Mouse (Mus musculus) heart, postnatal 0 days (tissue): Measurements from ENCODE around the gene Rabep2. TPM values are rescaled to one million over a fixed set of nuclear protein-coding genes. Genes with fewer than 3 reads are reported as not detected.

Experiments
- ATAC-seq: fragments of 200-750 bp; cut with Nextera tagmentation; 2 replicates; pipeline ENCODE4 v1.8.0; 2017; ENCODE audit warnings: low read depth, moderate number of reproducible peaks, moderate library complexity; ENCODE audit not compliant: insufficient read depth
- DNase-seq: peaks from one replicate; pipeline ENCODE4 v3.0.0-alpha.2; 2016; ENCODE audit warnings: low spot score
- H3K27ac ChIP-seq: fragments of 300-500 bp; sonication (generic); 2 replicates; pipeline ENCODE4 v1.5.1; 2014; ENCODE audit warnings: low read depth, mild to moderate bottlenecking
- H3K27me3 ChIP-seq: fragments of 300-500 bp; sonication (generic); 2 replicates; pipeline ENCODE4 v1.6.1; 2014; ENCODE audit warnings: low read length, mixed read lengths; ENCODE audit not compliant: control insufficient read depth, insufficient read depth
- H3K36me3 ChIP-seq: fragments of 300-500 bp; sonication (generic); replicated peaks from 2 replicates; pipeline ENCODE4 v1.6.1; 2014; ENCODE audit warnings: low read length, mixed read lengths; ENCODE audit not compliant: control insufficient read depth, insufficient read depth
- H3K4me1 ChIP-seq: fragments of 300-500 bp; sonication (generic); 2 replicates; pipeline ENCODE4 v1.6.1; 2014; ENCODE audit warnings: antibody characterized with exemption; ENCODE audit not compliant: control insufficient read depth, insufficient read depth
- H3K4me2 ChIP-seq: fragments of 300-500 bp; sonication (generic); 2 replicates; pipeline ENCODE4 v1.6.1; 2014; ENCODE audit warnings: low read depth, mild to moderate bottlenecking, low read length, moderate library complexity
- H3K4me3 ChIP-seq: fragments of 300-500 bp; sonication (generic); 2 replicates; pipeline ENCODE4 v1.5.1; 2014; ENCODE audit warnings: low read depth, low read length
- H3K9ac ChIP-seq: fragments of 300-500 bp; sonication (generic); replicated peaks from 2 replicates; pipeline ENCODE4 v1.6.1; 2014; ENCODE audit warnings: low read depth, low read length, mixed read lengths
- H3K9me3 ChIP-seq: fragments of 300-500 bp; sonication (generic); replicated peaks from 2 replicates; pipeline ENCODE4 v1.6.1; 2016; ENCODE audit warnings: low read length; ENCODE audit not compliant: control insufficient read depth
- CTCF ChIP-seq: IDR thresholded peaks from 2 replicates; pipeline ENCODE4 v1.5.1; 2016; ENCODE audit warnings: antibody characterized with exemption, control low read depth, low read depth
- EP300 ChIP-seq: IDR thresholded peaks from 2 replicates; pipeline ENCODE4 v1.6.1; 2016; ENCODE audit warnings: antibody characterized with exemption, low read depth
- WGBS: fragments of 180-500 bp; shearing (Covaris S2); extraction: QIAGEN DNeasy Blood & Tissue Kit; methylation state at CpG from one replicate; pipeline ENCODE4 v1.1.7; 2014; 5-methylcytosine and 5-hydroxymethylcytosine counted together
- polyA plus RNA-seq: library from polyadenylated mRNA; unstranded; fragments of >200 nt; fragmentation: Nextera tagmentation; extraction: Ambion mirVana; gene quantifications from 2 replicates; pipeline ENCODE4 v1.2.1, GENCODE M21; 2015
- total RNA-seq: library from RNA; depleted of rRNA; stranded (reverse); fragments of >200 nt; gene quantifications from 2 replicates; pipeline ENCODE4 v1.2.3, GENCODE M21; 2014; ENCODE audit warnings: low replicate concordance

Rabep2 gene
- total and polyA plus RNA-seq, 2 experiments from 2014 or later: 15.0 to 24.8 TPM

- ATAC-seq (no peak), DNase-seq (no peak)
- no peaks in the 10 kb centered on the region for H3K4me1 ChIP-seq
- H3K9ac ChIP-seq: no peak overlapping the region
- no peaks in the 10 kb centered on the region for H3K27me3 ChIP-seq
- no peak overlapping the region for H3K4me3 ChIP-seq
- TF ChIP-seq EP300 (no peak), CTCF (no peak)
- no peak overlapping the region for H3K27ac ChIP-seq
- peaks cover 47% of the 10 kb centered on the region; the same call in 1 of the 2 replicates for H3K36me3 ChIP-seq
- H3K9me3 ChIP-seq: no peaks in the 10 kb centered on the region
- H3K4me2 ChIP-seq: no peak overlapping the region
- 81% methylated on average over 3 of the region's 3 CpGs for WGBS
These were observed 7.2 kb downstream of the Rabep2 start for GRCm38 (mm10) chr7:126435801-126436200.

- no peaks in the 10 kb centered on the region for H3K9me3 ChIP-seq
- DNase-seq: peak; percentile 68
- H3K4me1 ChIP-seq: no peaks in the 10 kb centered on the region
- no peak overlapping the region for H3K27ac ChIP-seq
- no peaks in the 10 kb centered on the region for H3K27me3 ChIP-seq
- TF ChIP-seq CTCF (peak; percentile 92), EP300 (no peak)
- no peak overlapping the region for H3K9ac ChIP-seq
- H3K4me2 ChIP-seq: no peak overlapping the region
- WGBS: 16% methylated on average over 8 of the region's 8 CpGs
- no peak overlapping the region for H3K4me3 ChIP-seq
- H3K36me3 ChIP-seq: peaks cover 45% of the 10 kb centered on the region
- ATAC-seq: peak; percentile 67
These were observed 8.3 kb downstream of the Rabep2 start for GRCm38 (mm10) chr7:126436851-126437250.

GRCm38 (mm10) chr7:126440134-126440533 lies 11.6 kb downstream of the Rabep2 start:
- H3K9me3 ChIP-seq: no peaks in the 10 kb centered on the region
- TF ChIP-seq EP300 (no peak), CTCF (no peak)
- no peak for DNase-seq
- H3K36me3 ChIP-seq: peaks cover 45% of the 10 kb centered on the region
- H3K27me3 ChIP-seq: no peaks in the 10 kb centered on the region
- no peaks in the 10 kb centered on the region for H3K4me1 ChIP-seq
- H3K9ac ChIP-seq: no peak overlapping the region
- H3K4me3 ChIP-seq: no peak overlapping the region
- no peak overlapping the region for H3K4me2 ChIP-seq
- H3K27ac ChIP-seq: no peak overlapping the region
- 79% methylated on average over 9 of the region's 9 CpGs for WGBS
- ATAC-seq: no peak

- TF ChIP-seq CTCF (no peak), EP300 (no peak)
- ATAC-seq: no peak
- H3K4me3 ChIP-seq: no peak overlapping the region
- H3K36me3 ChIP-seq: peaks cover 57% of the 10 kb centered on the region
- 91% methylated on average over 10 of the region's 10 CpGs for WGBS
- H3K9me3 ChIP-seq: no peaks in the 10 kb centered on the region
- no peak overlapping the region for H3K9ac ChIP-seq
- no peak overlapping the region for H3K27ac ChIP-seq
- no peaks in the 10 kb centered on the region for H3K27me3 ChIP-seq
- no peaks in the 10 kb centered on the region for H3K4me1 ChIP-seq
- no peak overlapping the region for H3K4me2 ChIP-seq
- DNase-seq: no peak
These were observed 15.4 kb downstream of the Rabep2 start for GRCm38 (mm10) chr7:126443997-126444396.

GRCm38 (mm10) chr7:126444536-126444935 lies 16.0 kb downstream of the Rabep2 start:
- Histone ChIP-seq H3K4me2 (no peak overlapping the region), H3K9me3 (no peaks in the 10 kb centered on the region), H3K4me1 (no peaks in the 10 kb centered on the region), H3K27ac (no peak overlapping the region), H3K9ac (no peak overlapping the region), H3K4me3 (no peak overlapping the region), H3K36me3 (peaks cover 52% of the 10 kb centered on the region), H3K27me3 (no peaks in the 10 kb centered on the region)
- TF ChIP-seq CTCF (no peak), EP300 (no peak)
- DNase-seq: no peak
- WGBS: 88% methylated on average over 9 of the region's 9 CpGs
- ATAC-seq: no peak

GRCm38 (mm10) chr7:126445104-126445815 lies 16.7 kb downstream of the Rabep2 start:
- no peak overlapping the region for H3K4me2 ChIP-seq
- no peaks in the 10 kb centered on the region for H3K27me3 ChIP-seq
- DNase-seq (no peak), ATAC-seq (no peak)
- no peak overlapping the region for H3K9ac ChIP-seq
- no peaks in the 10 kb centered on the region for H3K9me3 ChIP-seq
- TF ChIP-seq EP300 (no peak), CTCF (no peak)
- H3K4me3 ChIP-seq: no peak overlapping the region
- peaks cover 50% of the 10 kb centered on the region for H3K36me3 ChIP-seq
- 92% methylated on average over 15 of the region's 15 CpGs for WGBS
- no peaks in the 10 kb centered on the region for H3K4me1 ChIP-seq
- H3K27ac ChIP-seq: no peak overlapping the region
